Mouse (Mus musculus) c-Kit-positive CD71-positive TER-119-positive erythroid progenitor cells, embryonic 14.5 days (primary cell): Measurements from ENCODE around the gene Shisa9.

Source experiments
- DNase-seq: peaks from one replicate; pipeline ENCODE4 v3.0.0-alpha.2; 2013; ENCODE audit warnings: low spot score

Gene Shisa9

DNA sequence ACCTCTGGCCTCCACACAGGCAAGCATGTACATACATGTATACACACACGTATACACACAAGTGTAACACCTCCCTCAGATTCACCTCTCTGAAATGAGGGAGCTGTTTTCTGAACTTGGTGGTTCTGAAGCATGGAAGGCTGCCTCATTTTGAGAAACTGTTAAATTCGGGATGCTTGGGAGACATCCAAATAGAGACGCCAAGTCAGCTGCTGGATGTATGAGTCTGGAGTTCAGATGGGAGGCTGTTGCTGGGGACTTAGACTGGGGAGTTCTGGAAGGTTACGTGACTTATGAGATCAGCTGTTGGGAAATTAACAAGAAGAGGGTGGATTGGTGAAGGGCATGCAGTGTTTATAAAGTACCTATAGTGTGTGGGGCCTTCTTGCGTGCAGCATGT, 88.7 kb downstream of the Shisa9 start:
- no peak for DNase-seq

DNA sequence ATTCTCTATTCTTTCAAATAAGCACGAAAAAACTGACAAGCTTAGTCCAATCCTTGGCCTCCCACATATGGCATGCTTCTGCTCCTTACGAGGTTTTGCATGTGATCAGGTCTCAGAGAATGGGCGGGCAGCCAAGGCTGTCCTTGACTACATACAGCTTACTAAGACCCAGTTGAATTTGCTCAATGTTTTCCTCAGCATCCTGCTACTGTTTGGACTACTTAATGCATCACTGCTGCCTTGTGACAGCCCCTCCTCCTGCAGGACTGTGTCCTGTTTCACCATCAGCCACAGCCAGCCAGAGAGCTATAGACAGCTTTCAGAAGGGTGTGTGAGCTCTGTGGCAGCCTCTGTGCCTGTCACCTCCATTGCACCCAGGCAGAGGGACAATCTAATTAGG, 92.4 kb downstream of the Shisa9 start:
- no peak for DNase-seq

DNA sequence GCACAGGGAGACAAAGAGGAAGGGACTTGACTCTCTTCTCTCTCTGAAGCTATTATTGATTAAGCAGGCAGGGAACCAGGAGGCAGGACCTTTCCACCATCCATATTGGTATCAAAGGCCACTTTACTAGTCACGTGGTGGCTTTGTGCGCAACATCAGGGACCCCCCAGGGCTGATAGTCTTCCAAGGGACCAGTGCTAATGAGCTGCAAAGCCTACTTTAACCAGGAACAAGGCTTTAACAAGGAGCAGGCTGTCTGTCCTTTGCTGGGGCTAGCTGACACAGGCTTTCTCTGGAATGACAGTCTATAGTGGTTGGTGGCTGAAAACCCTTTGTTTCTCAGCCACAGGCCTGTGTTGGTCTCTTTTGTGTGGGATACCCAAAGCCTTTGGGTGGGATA, 92.8 kb downstream of the Shisa9 start:
- DNase-seq = no peak

DNA sequence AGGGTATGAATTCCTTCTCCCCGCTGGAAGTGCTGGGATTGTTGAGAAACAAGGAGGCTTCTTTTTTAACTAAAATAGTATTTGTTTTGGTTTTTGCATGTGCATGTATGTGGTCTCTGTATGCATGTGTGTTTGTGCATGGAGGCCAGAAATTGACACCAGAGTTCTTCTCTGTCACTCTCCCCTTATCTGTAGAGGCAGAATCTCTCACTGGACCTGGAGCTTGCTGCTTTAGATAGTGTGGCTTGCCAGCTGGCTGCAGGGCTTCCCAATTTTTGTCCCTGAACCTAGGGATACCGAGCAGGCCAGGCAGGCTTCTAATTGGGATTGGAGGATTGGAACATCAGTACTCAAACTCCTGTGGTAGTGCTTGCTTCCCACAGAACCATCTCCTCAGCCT, 99.2 kb downstream of the Shisa9 start:
- DNase-seq = no peak

DNA sequence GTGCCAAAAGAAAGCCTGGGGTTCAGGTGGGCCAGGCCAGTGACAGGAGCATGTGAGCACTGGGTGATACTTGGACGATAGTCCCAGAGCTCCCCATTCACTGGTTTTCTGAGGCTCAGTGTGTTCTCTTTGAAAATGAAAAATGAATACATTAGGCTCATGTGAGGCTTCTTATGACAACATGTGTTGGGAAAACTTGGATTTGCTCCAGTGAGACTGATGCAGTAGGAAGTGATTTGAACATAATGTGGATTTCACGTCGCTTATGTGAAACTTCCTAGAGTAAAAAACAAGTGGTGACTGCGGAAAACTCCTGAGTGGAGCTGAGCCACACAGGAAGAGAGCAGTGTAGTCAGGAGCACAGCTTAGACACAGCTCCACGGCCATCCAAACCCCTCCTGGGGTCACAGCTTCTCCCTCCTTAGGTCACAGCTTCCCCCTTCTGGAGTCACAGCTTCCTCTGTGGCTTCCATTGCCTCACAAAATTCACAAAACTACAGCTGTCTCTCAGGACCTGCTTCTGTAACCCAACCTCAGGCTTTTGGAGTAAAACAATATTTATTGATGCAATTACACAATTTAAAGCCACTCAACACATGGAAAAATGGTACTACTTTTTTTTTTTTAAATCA, 106.8 kb downstream of the Shisa9 start:
- DNase-seq = no peak

DNA sequence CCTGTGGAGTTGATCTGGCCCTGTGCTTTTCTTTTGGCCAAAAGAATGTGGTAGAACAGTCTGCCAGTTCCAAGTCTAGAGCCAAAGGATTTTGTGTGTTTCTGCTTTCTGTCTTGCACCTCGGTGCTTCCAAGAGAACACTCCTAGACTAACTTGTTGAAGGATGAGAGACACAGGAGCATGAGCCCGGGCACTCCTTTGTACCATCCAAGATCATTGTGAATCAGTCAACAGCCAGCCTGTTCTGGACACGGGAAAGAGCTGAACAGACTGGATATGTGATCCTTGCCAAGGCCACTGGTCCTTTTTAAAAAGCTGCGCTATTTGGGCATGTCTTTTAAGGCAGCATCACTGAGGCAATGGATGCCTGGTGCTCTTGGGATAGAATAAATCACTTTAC, 109.3 kb downstream of the Shisa9 start:
- no peak for DNase-seq

DNA sequence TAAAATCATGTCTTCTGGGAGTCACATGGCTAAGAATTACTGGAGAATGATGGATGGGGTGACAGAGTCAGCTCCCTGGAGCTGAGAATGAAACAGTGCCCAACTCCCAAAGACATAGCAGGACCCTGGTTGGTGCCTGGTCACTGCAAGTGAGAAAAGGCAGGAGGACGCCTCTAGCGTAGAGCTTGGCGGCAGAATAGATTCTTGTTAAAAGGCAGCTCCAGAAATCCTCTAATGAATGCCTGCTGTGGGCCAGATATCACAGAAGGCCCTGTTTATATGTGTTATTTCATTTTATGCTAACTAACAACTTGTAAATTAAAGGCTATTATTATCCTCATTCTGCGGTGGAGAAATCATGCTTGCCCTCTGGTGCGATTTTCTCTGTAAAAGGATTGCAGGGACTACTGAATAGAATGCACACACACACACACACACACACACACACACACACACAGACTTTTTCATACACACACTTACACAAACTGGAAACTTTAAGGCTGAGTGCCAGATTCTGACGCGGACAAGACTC, 110.9 kb downstream of the Shisa9 start:
- no peak for DNase-seq

DNA sequence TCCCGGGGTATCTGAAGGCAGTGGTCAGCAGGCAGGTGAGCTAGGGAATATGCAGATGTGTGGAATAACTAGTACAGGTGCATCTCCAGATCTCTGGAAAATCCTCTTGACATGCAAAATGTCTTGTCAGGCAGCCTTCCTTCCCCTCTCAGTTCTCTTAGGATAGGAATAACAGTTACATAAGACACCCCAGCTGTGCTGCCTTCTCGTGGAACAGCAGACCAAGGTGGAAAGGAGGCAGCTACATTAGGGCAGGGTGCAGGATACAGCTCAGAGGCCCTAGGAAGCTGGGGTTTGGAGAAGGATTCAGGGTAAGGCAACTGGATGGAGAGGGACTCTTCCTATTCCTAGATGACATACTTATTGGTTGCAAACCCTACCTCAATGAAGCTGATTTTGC, 111.5 kb downstream of the Shisa9 start:
- DNase-seq = no peak

DNA sequence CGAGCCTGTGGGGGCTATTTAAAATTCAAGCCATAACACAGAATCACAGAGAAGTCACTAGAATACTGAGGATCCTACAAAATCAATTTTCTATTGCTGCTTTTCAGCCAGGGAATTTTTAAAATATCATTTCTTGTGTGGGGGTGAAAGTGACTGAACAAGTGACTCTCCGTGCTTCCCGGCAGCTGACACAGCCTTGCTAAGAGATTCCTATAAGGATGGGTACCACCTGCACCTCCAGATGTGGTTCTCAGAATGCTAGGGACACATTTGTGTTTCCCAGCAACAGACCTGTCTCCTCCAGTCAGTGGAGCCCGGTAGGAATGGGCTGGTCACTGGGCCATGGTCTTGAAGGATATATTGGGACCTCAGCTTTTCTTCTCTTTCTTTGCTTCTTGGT, 124.5 kb downstream of the Shisa9 start:
- no peak for DNase-seq

DNA sequence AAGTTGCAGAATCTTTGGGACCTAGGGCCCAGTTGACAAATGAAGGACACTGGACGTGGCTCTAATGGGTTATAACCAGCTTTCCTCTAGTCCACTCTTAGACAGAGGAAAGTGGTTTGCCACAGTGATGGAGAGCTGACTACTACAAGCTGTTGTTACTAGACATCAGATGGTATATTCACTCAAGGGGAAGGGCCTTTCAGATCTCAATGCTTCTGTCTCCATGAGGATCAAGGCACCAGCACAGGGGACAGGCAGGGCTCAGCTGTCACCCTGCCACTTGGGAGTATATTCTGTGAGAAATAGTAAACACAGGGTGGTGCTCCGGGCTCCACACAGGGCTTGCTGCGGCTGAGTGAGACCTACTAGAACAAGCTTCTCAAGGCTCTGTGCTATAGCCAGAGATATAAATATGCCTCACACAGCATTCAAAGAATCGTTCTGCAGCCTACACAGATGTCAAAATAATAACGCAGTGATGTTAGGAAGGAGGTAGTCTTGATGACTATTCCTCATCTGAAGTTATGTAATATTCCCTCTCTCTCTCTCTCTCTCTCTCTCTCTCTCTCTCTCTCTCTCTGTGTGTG, 127.0 kb downstream of the Shisa9 start:
- no peak for DNase-seq

DNA sequence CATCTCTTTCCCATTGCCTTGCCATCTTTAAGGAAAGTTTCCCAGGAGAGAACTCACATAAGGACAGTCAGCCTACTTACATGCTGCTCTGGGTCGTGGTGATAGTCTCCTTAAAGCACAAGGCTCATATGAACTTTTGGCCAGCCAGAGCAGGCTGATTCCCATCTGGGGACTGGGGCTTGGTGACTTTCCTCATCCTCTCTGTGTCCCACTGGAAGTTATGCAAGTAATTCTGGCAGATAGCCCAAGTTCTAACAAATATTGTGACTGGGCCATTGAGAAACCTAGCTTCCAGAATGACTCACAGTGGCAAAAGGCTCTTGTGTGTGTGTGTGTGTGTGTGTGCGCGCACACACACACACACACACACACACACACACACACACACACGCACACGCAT, 130.5 kb downstream of the Shisa9 start:
- no peak for DNase-seq

DNA sequence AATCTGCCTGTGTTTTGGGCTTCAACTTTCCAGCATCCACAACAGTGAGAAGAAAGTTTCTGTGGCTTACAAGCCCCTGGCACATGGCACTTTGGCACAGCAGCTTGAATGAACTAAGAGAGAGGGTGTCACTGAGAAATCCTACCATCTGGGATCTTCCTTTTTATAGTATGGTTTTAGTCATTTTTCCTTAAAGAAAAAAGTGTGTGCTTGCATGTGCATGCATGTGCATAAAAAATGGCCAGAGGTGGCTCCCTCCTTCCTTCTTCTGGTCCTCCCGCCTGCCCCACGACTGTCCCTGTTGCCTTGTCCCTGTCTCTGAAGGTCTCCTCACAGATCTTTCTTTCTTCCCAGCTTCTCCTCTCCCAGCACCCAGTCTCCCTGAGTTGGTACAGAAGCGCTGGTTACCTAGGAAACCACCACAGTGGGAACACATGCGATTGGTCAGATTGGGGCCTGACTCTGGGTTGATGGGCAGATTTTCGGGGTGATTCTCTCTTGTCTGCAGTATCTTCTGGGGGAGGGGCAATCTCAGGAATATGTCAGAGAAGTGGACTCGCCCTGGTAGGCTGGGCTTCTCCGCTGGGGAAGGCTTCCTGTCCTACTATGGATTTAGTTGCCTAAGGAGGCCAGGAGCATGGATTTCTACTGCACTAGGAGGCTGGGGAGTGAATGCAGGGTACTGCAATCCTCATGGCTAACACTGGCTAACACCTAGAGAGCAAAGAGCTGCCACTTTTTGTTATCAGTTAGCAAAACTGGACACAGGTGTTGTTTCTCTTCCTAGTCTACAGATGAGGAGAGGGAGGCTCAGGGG, 131.3 kb downstream of the Shisa9 start:
- DNase-seq = no peak

DNA sequence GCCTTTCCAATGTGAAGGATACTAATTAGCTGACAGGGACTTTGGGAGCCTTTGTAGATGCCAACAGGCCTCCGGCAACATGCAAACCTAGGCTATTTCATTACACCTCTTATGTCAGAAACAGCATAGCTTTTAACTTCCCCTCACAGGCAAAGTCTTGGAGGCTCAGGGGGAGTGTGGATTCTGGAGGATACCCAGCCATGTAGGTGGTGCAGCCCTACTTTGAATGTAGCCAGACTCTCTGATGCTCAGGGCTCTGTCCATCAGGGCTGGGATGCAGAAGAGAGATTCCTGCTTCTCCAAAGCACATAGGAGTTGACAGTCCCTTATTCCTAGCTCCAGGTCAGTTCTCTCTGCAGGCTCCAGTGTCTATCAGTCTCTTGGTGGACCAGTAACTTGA, 133.0 kb downstream of the Shisa9 start:
- no peak for DNase-seq

DNA sequence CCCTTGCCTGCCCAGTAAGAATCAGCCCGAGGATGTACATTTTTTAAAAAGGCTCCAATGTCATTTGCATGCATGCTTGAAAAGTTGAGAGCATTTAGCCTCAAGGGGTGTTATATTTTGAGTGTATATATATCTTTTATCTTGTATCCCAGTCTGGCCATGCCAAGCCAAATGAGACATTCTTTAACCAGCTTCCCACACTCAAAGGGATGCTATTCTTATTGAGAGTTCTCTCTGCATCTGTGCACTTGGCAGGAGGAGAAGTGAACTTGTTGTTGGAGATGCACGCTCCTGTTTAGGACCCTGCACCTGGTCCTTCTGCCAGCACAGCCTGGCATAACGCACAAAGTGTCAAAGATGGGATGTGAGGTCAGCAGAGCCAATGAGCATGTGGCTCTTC, 135.6 kb downstream of the Shisa9 start:
- no peak for DNase-seq

DNA sequence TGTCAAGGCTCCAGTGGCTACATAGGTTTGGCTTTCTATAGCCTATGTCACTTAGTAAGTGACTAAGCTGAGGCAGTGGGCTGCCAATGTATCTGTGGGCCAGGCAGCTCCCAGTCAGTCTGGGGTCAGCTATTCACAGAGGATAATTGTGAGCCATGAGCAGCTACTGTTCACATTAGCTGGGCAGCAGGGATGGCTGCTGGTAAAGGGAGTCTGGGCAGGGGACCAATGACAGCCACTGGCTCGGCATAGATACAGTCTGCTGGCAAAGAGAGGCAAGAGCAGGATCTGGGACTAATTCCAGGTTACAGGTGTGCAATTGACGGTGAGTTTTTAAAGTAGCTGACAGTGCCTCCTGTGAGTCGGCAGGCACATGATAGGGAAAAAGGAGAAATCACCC, 145.9 kb downstream of the Shisa9 start:
- no peak for DNase-seq

DNA sequence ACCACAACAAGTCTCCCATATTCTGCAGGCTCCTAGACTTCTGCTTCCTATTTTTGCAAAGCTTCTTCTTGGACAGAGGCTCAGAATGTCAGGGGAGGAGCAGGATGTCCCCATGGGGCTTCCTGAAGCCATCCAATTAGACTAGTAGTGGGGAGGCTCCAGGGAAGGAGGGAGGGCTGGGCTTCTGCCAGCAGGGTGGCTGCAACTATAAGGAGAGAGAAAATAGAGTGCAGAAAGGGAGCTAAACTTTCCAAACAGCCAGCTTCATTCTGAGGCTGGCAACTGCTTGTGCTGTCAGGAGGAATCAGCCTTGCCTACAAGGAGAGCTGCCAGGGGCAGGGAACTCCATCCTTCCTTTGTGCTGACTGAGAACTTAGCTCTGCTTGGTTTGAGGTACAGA, 162.8 kb downstream of the Shisa9 start:
- DNase-seq = no peak

DNA sequence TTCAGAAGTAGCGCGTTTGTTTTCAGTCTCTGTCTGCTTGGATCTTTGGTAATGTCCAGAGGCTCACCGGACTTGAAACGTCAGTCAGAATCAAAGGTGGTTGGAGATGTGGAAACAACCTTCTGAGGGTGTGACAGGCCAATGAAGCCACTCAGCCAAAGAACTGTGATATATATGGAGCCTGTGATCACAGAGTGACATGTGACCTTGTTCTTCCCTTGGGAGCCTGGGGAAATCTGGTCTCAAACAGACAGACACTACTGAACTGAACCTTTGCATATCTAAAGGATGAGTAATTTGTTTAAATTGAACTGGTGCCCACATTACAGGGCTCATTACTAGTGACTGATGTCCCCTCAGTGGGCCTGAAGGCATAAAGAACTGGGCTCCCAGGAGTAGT, 168.1 kb downstream of the Shisa9 start:
- DNase-seq = no peak

DNA sequence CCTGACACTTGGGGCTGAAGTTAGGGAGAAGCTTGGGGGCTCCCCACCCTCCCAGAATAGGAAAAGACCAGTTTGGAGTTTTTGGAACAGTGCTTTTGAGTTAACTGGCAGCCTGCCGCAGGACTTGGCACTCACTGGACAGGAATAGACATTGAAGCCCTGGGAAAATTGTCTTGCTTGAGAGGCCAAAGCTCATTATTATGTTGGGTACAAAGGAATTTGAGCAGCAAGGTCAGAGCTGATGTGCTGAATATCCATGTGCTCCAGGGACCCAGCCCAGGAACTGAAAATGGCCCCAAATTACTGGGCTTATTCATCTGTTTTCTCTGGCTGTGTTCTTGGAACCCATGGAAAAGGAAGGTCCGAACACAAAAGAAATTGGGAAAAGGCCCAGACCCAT, 170.6 kb downstream of the Shisa9 start:
- DNase-seq = no peak

DNA sequence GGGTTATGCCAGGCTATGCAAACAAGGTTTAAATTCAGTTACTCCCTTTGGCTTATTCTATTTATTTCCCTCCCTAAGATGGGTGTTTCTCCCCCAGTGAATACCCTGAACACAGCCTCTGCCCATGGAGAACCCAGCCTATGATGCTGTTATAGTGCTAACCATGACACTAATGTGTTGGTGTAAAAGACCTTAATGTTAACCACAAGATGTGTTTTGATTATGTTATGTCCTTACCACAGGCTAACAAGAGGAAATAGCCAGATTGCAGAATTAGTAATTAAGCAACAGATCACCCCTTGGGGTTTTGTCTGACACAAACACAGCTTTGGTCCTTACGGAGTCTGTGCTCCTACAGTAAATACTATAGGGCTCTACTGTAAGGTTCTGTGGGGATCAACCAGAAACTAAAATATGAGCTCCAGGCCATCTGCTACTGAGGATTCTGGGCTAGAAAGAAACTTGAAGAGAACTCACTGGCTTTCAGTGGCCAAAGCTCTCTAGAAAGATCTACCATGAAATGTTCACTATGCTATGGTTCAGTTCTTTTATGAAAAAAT, 189.6 kb downstream of the Shisa9 start:
- DNase-seq = no peak

DNA sequence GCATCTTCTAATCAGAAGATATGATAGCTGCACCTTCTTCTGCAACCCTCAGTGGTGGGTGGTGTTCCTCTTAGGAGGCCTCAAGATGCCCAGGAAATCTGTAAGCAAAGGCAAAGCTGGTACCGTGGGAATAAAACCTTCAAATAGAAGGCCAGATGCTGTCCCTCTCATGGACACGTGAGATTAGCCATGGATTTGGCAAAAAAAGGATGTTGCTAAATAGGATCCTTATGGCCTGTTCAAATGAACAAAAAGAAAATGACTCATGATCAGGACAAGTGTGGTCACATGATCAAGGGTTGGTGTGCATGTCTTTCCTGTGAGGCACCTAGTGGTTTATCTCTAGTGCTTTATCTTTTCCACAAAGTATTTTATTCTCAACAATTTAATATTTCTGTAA, 194.1 kb downstream of the Shisa9 start:
- no peak for DNase-seq

DNA sequence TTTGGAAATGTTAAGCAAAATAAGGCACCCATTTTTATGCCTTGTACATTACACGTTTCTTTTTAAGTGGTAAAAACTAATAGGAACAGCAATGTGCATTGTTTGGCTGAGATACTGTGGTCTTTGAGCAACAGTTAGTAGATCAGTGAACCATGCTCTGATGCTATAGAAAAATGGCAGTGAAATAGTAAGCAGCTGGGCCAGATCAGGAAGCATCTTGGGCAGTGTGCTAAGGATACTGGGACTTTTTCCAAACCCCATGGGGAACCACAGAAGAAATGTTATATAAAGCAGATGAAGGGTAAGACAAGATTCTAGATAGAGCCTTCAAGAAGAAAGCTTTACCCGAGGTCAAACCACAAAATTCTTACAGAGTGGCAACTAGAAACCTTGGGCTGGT, 205.8 kb downstream of the Shisa9 start:
- no peak for DNase-seq

DNA sequence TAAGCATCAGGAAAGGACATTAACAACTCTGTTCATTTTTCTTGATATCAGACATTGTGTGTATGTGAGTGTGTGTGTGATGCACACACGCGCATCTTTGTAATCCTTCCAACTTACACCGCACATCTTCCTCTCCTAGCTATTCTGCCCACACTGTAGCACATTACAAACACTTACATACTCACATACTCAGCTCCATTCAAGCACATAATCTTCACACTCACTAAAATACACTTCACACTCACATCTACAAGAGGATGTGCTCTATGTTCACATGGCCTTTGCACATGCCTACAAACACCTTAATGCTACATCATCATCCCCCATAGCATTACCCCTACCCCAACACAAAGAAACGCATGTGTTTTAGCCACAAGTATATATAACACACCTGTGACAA, 212.9 kb downstream of the Shisa9 start:
- no peak for DNase-seq

DNA sequence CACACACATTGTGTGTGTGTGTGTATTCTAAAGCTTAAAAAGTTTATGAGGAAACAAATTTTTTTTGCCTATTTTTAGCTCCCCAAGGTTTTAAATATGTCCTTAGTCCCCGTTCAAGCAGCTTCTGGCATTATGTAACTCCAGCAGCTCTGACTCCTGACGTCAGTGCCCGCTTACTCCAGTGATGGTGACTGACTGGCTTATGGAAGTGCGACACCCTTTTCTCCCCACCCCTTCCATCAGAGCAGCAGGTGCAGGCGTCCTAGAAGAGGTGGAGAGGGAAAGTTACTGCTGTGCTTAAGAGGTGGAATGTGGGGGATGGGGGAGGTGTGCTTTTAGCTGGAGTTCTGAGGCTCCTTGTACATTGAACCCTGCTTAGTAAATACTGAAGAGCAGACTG, 213.7 kb downstream of the Shisa9 start:
- no peak for DNase-seq
